Mouse (Mus musculus) liver, embryonic 15.5 days (tissue): ENCODE results near the gene Pde10a. TPM values are rescaled to one million over a fixed set of nuclear protein-coding genes. Genes with fewer than 3 reads are reported as not detected.

Experiments
- ATAC-seq: fragments of 200-750 bp; cut with Nextera tagmentation; 2 replicates; pipeline ENCODE4 v1.8.0; 2017; ENCODE audit warnings: moderate number of reproducible peaks, mild to moderate bottlenecking, moderate library complexity; ENCODE audit not compliant: insufficient read depth
- H3K27ac ChIP-seq: fragments of 300-500 bp; sonication (generic); replicated peaks from 2 replicates; pipeline ENCODE4 v1.5.1; 2015; ENCODE audit warnings: mild to moderate bottlenecking, inconsistent platforms
- H3K27me3 ChIP-seq: fragments of 300-500 bp; sonication (generic); 2 replicates; pipeline ENCODE4 v1.6.1; 2015; ENCODE audit warnings: mild to moderate bottlenecking, inconsistent platforms
- H3K36me3 ChIP-seq: fragments of 300-500 bp; sonication (generic); replicated peaks from 2 replicates; pipeline ENCODE4 v1.6.1; 2015; ENCODE audit warnings: moderate library complexity, mild to moderate bottlenecking, inconsistent platforms
- H3K4me1 ChIP-seq: fragments of 300-500 bp; sonication (generic); replicated peaks from 2 replicates; pipeline ENCODE4 v1.6.1; 2015; ENCODE audit warnings: inconsistent platforms
- H3K4me2 ChIP-seq: fragments of 300-500 bp; sonication (generic); 2 replicates; pipeline ENCODE4 v1.6.1; 2015; ENCODE audit warnings: moderate library complexity, mild to moderate bottlenecking, inconsistent platforms
- H3K4me3 ChIP-seq: fragments of 300-500 bp; sonication (generic); replicated peaks from 2 replicates; pipeline ENCODE4 v1.5.1; 2015; ENCODE audit warnings: mild to moderate bottlenecking, inconsistent platforms
- H3K9ac ChIP-seq: fragments of 300-500 bp; sonication (generic); 2 replicates; pipeline ENCODE4 v1.6.1; 2015; ENCODE audit warnings: moderate library complexity, mild to moderate bottlenecking, inconsistent platforms
- H3K9me3 ChIP-seq: fragments of 300-500 bp; sonication (generic); replicated peaks from 2 replicates; pipeline ENCODE4 v1.6.1; 2016; ENCODE audit warnings: inconsistent platforms
- WGBS: fragments of 180-500 bp; shearing (Covaris S2); methylation state at CpG from one replicate; pipeline ENCODE4 v1.1.7; 2015; ENCODE audit warnings: mixed read lengths; ENCODE audit not compliant: insufficient replicate concordance; 5-methylcytosine and 5-hydroxymethylcytosine counted together
- polyA plus RNA-seq: library from polyadenylated mRNA; unstranded; fragments of >200 nt; fragmentation: Nextera tagmentation; extraction: Ambion mirVana; gene quantifications from 2 replicates; pipeline ENCODE4 v1.2.1, GENCODE M21; 2015

Gene Pde10a
- polyA plus RNA-seq, 1 experiment from 2014 or later = 0.67 TPM

- H3K4me1 ChIP-seq = no peaks in the 10 kb centered on the region
- no peak overlapping the region for H3K4me2 ChIP-seq
- 35% methylated on average over 12 of the region's 12 CpGs for WGBS
- peaks cover 4% of the 10 kb centered on the region; the same call in 1 of the 2 replicates for H3K27me3 ChIP-seq
- no peak overlapping the region for H3K27ac ChIP-seq
- no peak overlapping the region for H3K4me3 ChIP-seq
- no peaks in the 10 kb centered on the region for H3K9me3 ChIP-seq
- no peak overlapping the region for H3K9ac ChIP-seq
- no peaks in the 10 kb centered on the region for H3K36me3 ChIP-seq
- no peak for ATAC-seq
Measured at GRCm38 (mm10) chr17:8935604-8936003, 410.4 kb downstream of the Pde10a start.

GRCm38 (mm10) chr17:8936603-8937002 lies 411.4 kb downstream of the Pde10a start:
- Histone ChIP-seq H3K4me2 (no peak overlapping the region), H3K4me3 (no peak overlapping the region), H3K9me3 (no peaks in the 10 kb centered on the region), H3K4me1 (no peaks in the 10 kb centered on the region), H3K27ac (no peak overlapping the region), H3K9ac (no peak overlapping the region), H3K36me3 (no peaks in the 10 kb centered on the region), H3K27me3 (peaks cover 4% of the 10 kb centered on the region; the same call in 1 of the 2 replicates)
- 5% methylated on average over 4 of the region's 4 CpGs for WGBS
- no peak for ATAC-seq

GRCm38 (mm10) chr17:8951588-8951987 lies 426.4 kb downstream of the Pde10a start:
- no peak for ATAC-seq
- Histone ChIP-seq H3K9me3 (no peaks in the 10 kb centered on the region), H3K27ac (no peak overlapping the region), H3K4me1 (no peaks in the 10 kb centered on the region), H3K27me3 (no peaks in the 10 kb centered on the region), H3K4me2 (no peak overlapping the region), H3K9ac (no peak overlapping the region), H3K4me3 (no peak overlapping the region), H3K36me3 (no peaks in the 10 kb centered on the region)
- WGBS = 59% methylated on average over 5 of the region's 5 CpGs

GRCm38 (mm10) chr17:8952951-8953350 lies 427.8 kb downstream of the Pde10a start:
- H3K4me1 ChIP-seq = no peaks in the 10 kb centered on the region
- 78% methylated on average over 8 of the region's 8 CpGs for WGBS
- no peak overlapping the region for H3K9ac ChIP-seq
- no peaks in the 10 kb centered on the region for H3K9me3 ChIP-seq
- H3K4me2 ChIP-seq = no peak overlapping the region
- H3K4me3 ChIP-seq = no peak overlapping the region
- H3K27ac ChIP-seq = no peak overlapping the region
- no peaks in the 10 kb centered on the region for H3K27me3 ChIP-seq
- H3K36me3 ChIP-seq = no peaks in the 10 kb centered on the region
- ATAC-seq = no peak

- no peak overlapping the region for H3K4me3 ChIP-seq
- ATAC-seq = no peak
- H3K9ac ChIP-seq = no peak overlapping the region
- no peak overlapping the region for H3K4me2 ChIP-seq
- H3K27ac ChIP-seq = no peak overlapping the region
- no peaks in the 10 kb centered on the region for H3K9me3 ChIP-seq
- no peaks in the 10 kb centered on the region for H3K27me3 ChIP-seq
- WGBS = 68% methylated on average over 6 of the region's 6 CpGs
- H3K4me1 ChIP-seq = no peaks in the 10 kb centered on the region
- H3K36me3 ChIP-seq = no peaks in the 10 kb centered on the region
Measured at GRCm38 (mm10) chr17:8958125-8958524, 433.0 kb downstream of the Pde10a start.

- Histone ChIP-seq H3K9ac (no peak overlapping the region), H3K36me3 (no peaks in the 10 kb centered on the region), H3K27me3 (no peaks in the 10 kb centered on the region), H3K4me1 (no peaks in the 10 kb centered on the region), H3K9me3 (no peaks in the 10 kb centered on the region), H3K4me3 (no peak overlapping the region), H3K4me2 (no peak overlapping the region), H3K27ac (no peak overlapping the region)
- 71% methylated on average over 4 of the region's 4 CpGs for WGBS
- ATAC-seq = no peak
Measured at GRCm38 (mm10) chr17:8960386-8960785, 435.2 kb downstream of the Pde10a start.

- no peak for ATAC-seq
- H3K27ac ChIP-seq = no peak overlapping the region
- no peaks in the 10 kb centered on the region for H3K27me3 ChIP-seq
- H3K9me3 ChIP-seq = no peaks in the 10 kb centered on the region
- H3K4me1 ChIP-seq = no peaks in the 10 kb centered on the region
- H3K9ac ChIP-seq = no peak overlapping the region
- H3K36me3 ChIP-seq = no peaks in the 10 kb centered on the region
- whole genome bisulfite sequencing = 68% methylated on average over 5 of the region's 5 CpGs
- no peak overlapping the region for H3K4me3 ChIP-seq
- H3K4me2 ChIP-seq = no peak overlapping the region
Measured at GRCm38 (mm10) chr17:8961097-8961496, 435.9 kb downstream of the Pde10a start.

DNA sequence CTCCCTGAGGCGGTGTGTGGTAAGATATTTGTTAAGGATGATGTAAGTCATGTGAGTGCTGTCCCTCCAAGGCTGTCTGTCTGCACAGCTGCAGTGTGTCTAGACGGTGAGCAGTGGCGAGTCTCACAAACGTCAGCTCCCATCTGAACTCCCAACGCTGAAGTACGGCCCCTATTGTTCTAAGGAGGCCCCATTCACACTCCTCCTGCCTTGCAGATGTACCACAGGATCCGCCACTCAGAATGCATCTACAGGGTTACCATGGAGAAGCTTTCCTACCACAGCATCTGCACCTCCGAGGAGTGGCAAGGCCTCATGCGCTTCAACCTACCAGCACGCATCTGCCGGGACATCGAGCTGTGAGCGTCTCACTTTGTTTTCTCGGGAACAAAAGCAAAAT lies 436.5 kb downstream of the Pde10a start:
- no peak overlapping the region for H3K27ac ChIP-seq

GRCm38 (mm10) chr17:8965177-8965576 lies 440.0 kb downstream of the Pde10a start:
- ATAC-seq = no peak
- no peak overlapping the region for H3K4me3 ChIP-seq
- H3K27ac ChIP-seq = no peak overlapping the region

More for the DNA sequence above, 436.5 kb downstream of the Pde10a start:
- ATAC-seq = no peak
- Histone ChIP-seq H3K4me3 (no peak overlapping the region), H3K4me1 (no peaks in the 10 kb centered on the region), H3K9me3 (no peaks in the 10 kb centered on the region), H3K4me2 (no peak overlapping the region), H3K36me3 (no peaks in the 10 kb centered on the region), H3K27me3 (no peaks in the 10 kb centered on the region), H3K9ac (no peak overlapping the region)
- WGBS = 67% methylated on average over 14 of the region's 14 CpGs

GRCm38 (mm10) chr17:8972152-8972854 lies 447.1 kb downstream of the Pde10a start:
- Histone ChIP-seq H3K4me1 (no peaks in the 10 kb centered on the region), H3K27ac (no peak overlapping the region), H3K4me2 (no peak overlapping the region), H3K9me3 (no peaks in the 10 kb centered on the region), H3K27me3 (no peaks in the 10 kb centered on the region), H3K4me3 (no peak overlapping the region), H3K9ac (no peak overlapping the region), H3K36me3 (no peaks in the 10 kb centered on the region)
- no peak for ATAC-seq
- 46% methylated on average over 12 of the region's 12 CpGs for WGBS

More at GRCm38 (mm10) chr17:8965177-8965576, 440.0 kb downstream of the Pde10a start:
- Histone ChIP-seq H3K9me3 (no peaks in the 10 kb centered on the region), H3K9ac (no peak overlapping the region), H3K36me3 (no peaks in the 10 kb centered on the region), H3K27me3 (no peaks in the 10 kb centered on the region), H3K4me1 (no peaks in the 10 kb centered on the region), H3K4me2 (no peak overlapping the region)
- WGBS = 57% methylated on average over 6 of the region's 6 CpGs

DNA sequence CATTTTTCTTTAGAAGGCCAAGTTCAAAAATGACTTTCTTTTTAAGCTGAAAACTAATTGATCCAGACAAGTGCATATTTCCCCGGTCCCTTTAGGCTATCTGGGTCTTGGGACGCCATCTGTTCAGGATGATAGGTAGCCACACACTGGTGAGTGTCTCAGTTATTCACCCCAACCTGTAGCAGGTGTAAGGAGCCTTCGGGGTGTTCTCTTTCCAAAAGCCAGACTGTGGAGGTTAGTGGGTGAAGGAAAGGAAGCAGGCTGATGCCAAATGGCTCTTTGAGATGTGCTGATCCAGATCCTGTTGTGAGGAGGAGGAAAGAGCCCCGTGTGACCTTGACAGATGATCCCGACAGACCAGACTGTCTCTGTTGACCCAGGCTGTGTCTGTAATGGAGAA lies 448.2 kb downstream of the Pde10a start:
- H3K36me3 ChIP-seq = no peaks in the 10 kb centered on the region
- no peak overlapping the region for H3K4me3 ChIP-seq
- no peaks in the 10 kb centered on the region for H3K9me3 ChIP-seq
- H3K4me2 ChIP-seq = no peak overlapping the region
- H3K9ac ChIP-seq = no peak overlapping the region
- H3K27me3 ChIP-seq = no peaks in the 10 kb centered on the region
- H3K27ac ChIP-seq = no peak overlapping the region
- 48% methylated on average over 5 of the region's 5 CpGs for WGBS
- ATAC-seq = no peak
- H3K4me1 ChIP-seq = no peaks in the 10 kb centered on the region

GRCm38 (mm10) chr17:8974423-8974822 lies 449.3 kb downstream of the Pde10a start:
- H3K4me2 ChIP-seq = no peak overlapping the region
- no peaks in the 10 kb centered on the region for H3K36me3 ChIP-seq
- no peak overlapping the region for H3K4me3 ChIP-seq
- H3K27ac ChIP-seq = no peak overlapping the region
- no peaks in the 10 kb centered on the region for H3K9me3 ChIP-seq
- ATAC-seq = no peak
- 71% methylated on average over 7 of the region's 7 CpGs for WGBS
- H3K27me3 ChIP-seq = no peaks in the 10 kb centered on the region
- H3K4me1 ChIP-seq = no peaks in the 10 kb centered on the region
- no peak overlapping the region for H3K9ac ChIP-seq
